Mouse (Mus musculus): ENCODE measurements around the gene Nr1d2. TPM values are rescaled to one million over a fixed set of nuclear protein-coding genes. Genes with fewer than 3 reads are reported as not detected.
A peak's percentile ranks its signal among the peaks of the same experiment; 100 is the strongest.

Nr1d2 gene
- 31.3 and 35.8 TPM in 2 replicates for polyA plus RNA-seq (2011; ENCODE audit: insufficient read length, low read depth, missing spikeins)

- H3K4me3 ChIP-seq (ENCODE audit: insufficient read depth, low read length): peak within 1 kb of the TSS; percentile 59
- H3K27ac ChIP-seq (ENCODE audit: insufficient read depth, low read length): peak within 1 kb of the TSS; percentile 76
- TF ChIP-seq CTCF (IDR thresholded peaks at IDR 0.05; ENCODE audit: borderline replicate concordance, insufficient read depth, low read length) (no peak), POLR2A (IDR thresholded peaks at IDR 0.05; ENCODE audit: low read depth, low read length) (peak; percentile 72)
- peaks cover 8% of the 10 kb centered on the region; the same call in 1 of the 2 replicates for H3K4me1 ChIP-seq (ENCODE audit: control insufficient read depth, insufficient read depth, low read length)
Measured at GRCm38 (mm10) chr14:18238750-18239731, at the start of gene Nr1d2. TSS of gene Nr1d2 (minus strand) at chr14:18239127.

- TF ChIP-seq POLR2A (IDR thresholded peaks at IDR 0.05; ENCODE audit: low read depth, low read length) (no peak), CTCF (IDR thresholded peaks at IDR 0.05; ENCODE audit: borderline replicate concordance, insufficient read depth, low read length) (no peak)
- H3K27ac ChIP-seq (ENCODE audit: insufficient read depth, low read length): no peak overlapping the region
- no peak overlapping the region for H3K4me3 ChIP-seq (ENCODE audit: insufficient read depth, low read length)
- H3K4me1 ChIP-seq (ENCODE audit: control insufficient read depth, insufficient read depth, low read length): no peaks in the 10 kb centered on the region
Measured at GRCm38 (mm10) chr14:18287391-18287790, 48.5 kb upstream of the Nr1d2 start.

- Histone ChIP-seq H3K27ac (ENCODE audit: insufficient read depth, low read length) (no peak overlapping the region), H3K4me3 (ENCODE audit: insufficient read depth, low read length) (no peak overlapping the region), H3K4me1 (ENCODE audit: control insufficient read depth, insufficient read depth, low read length) (no peaks in the 10 kb centered on the region)
- no peak for TF ChIP-seq CTCF (IDR thresholded peaks at IDR 0.05; ENCODE audit: borderline replicate concordance, insufficient read depth, low read length)
- no peak for TF ChIP-seq POLR2A (IDR thresholded peaks at IDR 0.05; ENCODE audit: low read depth, low read length)
Measured at GRCm38 (mm10) chr14:18286441-18286840, 47.5 kb upstream of the Nr1d2 start.

GRCm38 (mm10) chr14:18285476-18285875 is 46.5 kb upstream of the Nr1d2 start:
- TF ChIP-seq CTCF (IDR thresholded peaks at IDR 0.05; ENCODE audit: borderline replicate concordance, insufficient read depth, low read length) (no peak), POLR2A (IDR thresholded peaks at IDR 0.05; ENCODE audit: low read depth, low read length) (no peak)
- H3K4me3 ChIP-seq (ENCODE audit: insufficient read depth, low read length): no peak overlapping the region
- H3K4me1 ChIP-seq (ENCODE audit: control insufficient read depth, insufficient read depth, low read length): no peaks in the 10 kb centered on the region; the same call in 1 of the 2 replicates
- H3K27ac ChIP-seq (ENCODE audit: insufficient read depth, low read length): no peak overlapping the region

GRCm38 (mm10) chr14:18284581-18284980 is 45.7 kb upstream of the Nr1d2 start:
- H3K4me1 ChIP-seq (ENCODE audit: control insufficient read depth, insufficient read depth, low read length): no peaks in the 10 kb centered on the region; the same call in 1 of the 2 replicates
- TF ChIP-seq CTCF (IDR thresholded peaks at IDR 0.05; ENCODE audit: borderline replicate concordance, insufficient read depth, low read length) (no peak), POLR2A (IDR thresholded peaks at IDR 0.05; ENCODE audit: low read depth, low read length) (no peak)
- no peak overlapping the region for H3K27ac ChIP-seq (ENCODE audit: insufficient read depth, low read length)
- H3K4me3 ChIP-seq (ENCODE audit: insufficient read depth, low read length): no peak overlapping the region

- no peak overlapping the region for H3K27ac ChIP-seq (ENCODE audit: insufficient read depth, low read length)
- H3K4me3 ChIP-seq (ENCODE audit: insufficient read depth, low read length): no peak overlapping the region
- H3K4me1 ChIP-seq (ENCODE audit: control insufficient read depth, insufficient read depth, low read length): no peaks in the 10 kb centered on the region; the same call in 1 of the 2 replicates
- TF ChIP-seq POLR2A (IDR thresholded peaks at IDR 0.05; ENCODE audit: low read depth, low read length): no peak
- no peak for TF ChIP-seq CTCF (IDR thresholded peaks at IDR 0.05; ENCODE audit: borderline replicate concordance, insufficient read depth, low read length)
Measured at GRCm38 (mm10) chr14:18280375-18280774, 41.4 kb upstream of the Nr1d2 start.

- H3K27ac ChIP-seq (ENCODE audit: insufficient read depth, low read length): no peak overlapping the region
- H3K4me3 ChIP-seq (ENCODE audit: insufficient read depth, low read length): no peak overlapping the region
- no peaks in the 10 kb centered on the region for H3K4me1 ChIP-seq (ENCODE audit: control insufficient read depth, insufficient read depth, low read length)
- TF ChIP-seq CTCF (IDR thresholded peaks at IDR 0.05; ENCODE audit: borderline replicate concordance, insufficient read depth, low read length) (no peak), POLR2A (IDR thresholded peaks at IDR 0.05; ENCODE audit: low read depth, low read length) (no peak)
Measured at GRCm38 (mm10) chr14:18274526-18274925, 35.6 kb upstream of the Nr1d2 start.

- Histone ChIP-seq H3K27ac (ENCODE audit: insufficient read depth, low read length) (no peak overlapping the region), H3K4me3 (ENCODE audit: insufficient read depth, low read length) (peak overlapping the region; percentile 72), H3K4me1 (ENCODE audit: control insufficient read depth, insufficient read depth, low read length) (no peaks in the 10 kb centered on the region)
- TF ChIP-seq POLR2A (IDR thresholded peaks at IDR 0.05; ENCODE audit: low read depth, low read length) (no peak), CTCF (IDR thresholded peaks at IDR 0.05; ENCODE audit: borderline replicate concordance, insufficient read depth, low read length) (no peak)
Measured at GRCm38 (mm10) chr14:18271666-18272065, 32.7 kb upstream of the Nr1d2 start.

GRCm38 (mm10) chr14:18270529-18271441 is 31.9 kb upstream of the Nr1d2 start, which contains the start of the genes Nkiras1 and Rpl15:
TSS of gene Nkiras1 (plus strand) at chr14:18271136.
TSS of gene Rpl15 (minus strand) at chr14:18271391.
- Histone ChIP-seq H3K4me3 (ENCODE audit: insufficient read depth, low read length) (peak within 1 kb of the TSS; percentile 95), H3K4me1 (ENCODE audit: control insufficient read depth, insufficient read depth, low read length) (no peaks in the 10 kb centered on the region), H3K27ac (ENCODE audit: insufficient read depth, low read length) (peak within 1 kb of the TSS; percentile 46)
- TF ChIP-seq POLR2A (IDR thresholded peaks at IDR 0.05; ENCODE audit: low read depth, low read length) (peak; percentile 85), CTCF (IDR thresholded peaks at IDR 0.05; ENCODE audit: borderline replicate concordance, insufficient read depth, low read length) (no peak)
